Mouse (Mus musculus): Measurements from ENCODE around the gene Tnf. TPM values are rescaled to one million over a fixed set of nuclear protein-coding genes. Genes with fewer than 3 reads are reported as not detected.

The Tnf gene
- under 1 TPM; 0.23 to 0.36 TPM for total RNA-seq (2021)
- long read RNA-seq, experiment 1, result 0 reads
- long read RNA-seq, experiment 2, result 0 reads

- DNase-seq, result peak; percentile 51 to 69
Observed at GRCm38 (mm10) chr17:35201787-35202186, at the start of gene Tnf. TSS of gene Tnf (minus strand) at chr17:35202007.

DNA sequence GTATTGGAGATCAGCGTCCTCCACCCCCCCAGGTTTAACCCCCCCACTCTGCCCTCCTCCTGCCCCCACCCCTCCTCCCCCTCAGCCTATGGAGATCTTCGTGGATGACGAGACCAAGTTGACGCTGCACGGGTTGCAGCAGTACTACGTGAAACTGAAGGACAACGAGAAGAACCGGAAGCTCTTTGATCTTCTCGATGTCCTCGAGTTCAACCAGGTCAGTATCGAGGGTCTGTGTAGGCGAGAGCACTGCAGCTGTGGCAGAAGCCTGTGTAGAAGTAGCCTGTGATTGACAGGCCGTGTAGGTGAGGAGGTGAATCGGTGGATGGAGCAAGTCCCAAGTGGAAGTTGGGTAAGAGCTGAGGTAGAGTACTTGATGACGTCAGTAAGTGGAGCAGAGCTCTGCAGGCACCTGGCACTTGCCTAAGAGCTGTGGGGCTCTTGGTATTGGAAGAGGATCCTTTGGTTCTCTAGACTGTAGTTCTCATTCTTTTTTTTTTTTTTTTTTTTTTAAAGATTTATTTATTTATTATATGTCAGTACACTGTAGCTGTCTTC is 49.4 kb upstream of the Tnf start:
- no peak for DNase-seq

DNA sequence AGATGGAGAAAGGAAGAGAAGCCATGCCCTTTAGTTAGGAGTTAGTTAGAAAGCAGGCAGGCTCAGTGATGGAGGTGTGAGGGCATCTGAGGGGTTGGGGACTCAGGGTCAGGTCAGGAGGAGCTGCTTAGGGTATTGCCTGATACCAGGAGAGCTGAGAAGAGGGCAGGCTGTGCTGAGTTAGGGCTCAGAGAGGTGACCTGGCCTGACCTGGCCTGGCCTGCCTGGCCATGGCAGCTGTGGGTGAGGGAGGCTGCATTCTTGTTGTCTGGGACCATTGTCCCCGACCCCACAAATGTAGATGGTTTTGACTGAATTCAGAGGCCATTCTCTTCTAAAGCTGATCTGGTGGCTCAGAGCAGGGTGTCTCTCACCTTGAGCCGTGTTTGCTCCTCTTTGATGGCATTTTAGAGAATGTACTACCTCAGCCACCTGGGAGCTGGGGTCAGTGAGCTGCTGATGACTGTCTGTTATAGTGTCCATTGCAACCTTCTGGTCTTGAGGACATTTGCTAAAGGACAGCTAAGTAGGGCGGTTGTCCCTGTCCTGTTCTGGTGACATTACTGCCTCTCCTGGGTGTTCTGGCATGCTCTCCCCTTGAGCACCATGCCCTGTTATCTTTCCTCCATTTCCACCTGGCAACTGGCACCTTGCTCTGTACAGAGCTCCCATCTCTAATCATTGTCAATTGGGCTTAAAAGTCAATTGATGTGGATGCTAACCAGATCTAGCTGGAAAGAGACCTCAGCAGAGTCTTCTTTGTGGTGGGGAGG is 48.7 kb upstream of the Tnf start:
- DNase-seq, result no peak

DNA sequence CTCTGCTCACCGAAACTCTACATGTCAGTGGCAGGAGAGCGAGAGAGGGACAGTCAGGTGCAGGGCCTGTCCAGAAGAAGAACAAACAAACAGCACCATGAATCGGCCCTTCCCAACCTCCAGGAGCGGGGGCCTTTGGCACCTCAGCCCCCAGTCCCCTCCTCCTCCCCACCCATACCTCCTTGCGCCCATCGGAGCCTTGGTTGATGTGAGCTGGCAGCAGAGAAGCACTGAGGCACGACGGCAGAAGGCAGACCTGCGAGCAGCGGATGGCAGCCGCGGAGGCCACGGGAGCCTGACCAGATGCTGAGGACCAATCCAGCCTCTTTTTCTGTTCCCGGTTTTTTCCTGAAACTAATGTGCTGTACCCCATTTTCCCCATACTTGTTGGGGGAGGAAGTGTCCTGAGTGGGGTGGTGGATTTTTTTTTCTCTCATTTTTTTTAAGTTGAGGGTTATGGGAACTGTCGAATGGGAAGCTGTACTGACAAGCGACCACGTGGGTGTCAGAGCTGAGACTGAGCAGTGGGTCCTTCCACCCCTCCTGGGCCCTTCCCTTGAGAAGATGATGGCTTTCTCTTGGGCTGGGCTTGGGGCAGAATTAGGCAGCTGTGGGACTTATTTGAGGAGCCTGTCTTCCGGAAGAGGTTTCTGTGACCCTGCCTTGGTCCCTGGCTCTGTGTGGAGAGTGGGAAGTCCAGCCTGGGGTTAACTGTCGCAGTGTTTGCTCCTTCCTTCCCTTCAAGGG is 47.8 kb upstream of the Tnf start:
- no peak for DNase-seq

- no peak for DNase-seq
Observed at GRCm38 (mm10) chr17:35248986-35249385, 47.2 kb upstream of the Tnf start.

DNA sequence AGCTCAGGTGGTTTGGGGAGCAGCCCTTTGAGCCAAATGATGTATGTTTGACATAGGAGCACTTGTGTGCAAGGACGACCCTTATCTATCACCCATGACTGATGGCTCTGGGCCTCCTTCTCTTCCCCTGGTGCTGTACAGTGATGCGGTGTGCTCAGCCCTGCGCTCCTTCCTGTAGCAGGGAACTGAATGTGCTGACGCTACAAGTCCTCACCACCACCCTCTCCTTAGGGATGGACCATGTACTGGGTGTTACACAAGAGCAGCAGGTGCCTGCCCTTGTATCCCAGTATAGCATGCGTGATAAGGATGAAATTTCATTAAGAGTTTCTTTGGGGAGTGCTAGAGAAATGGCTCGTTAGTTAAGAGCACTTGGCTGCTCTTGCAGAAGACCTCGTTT is 45.3 kb upstream of the Tnf start:
- no peak for DNase-seq

DNA sequence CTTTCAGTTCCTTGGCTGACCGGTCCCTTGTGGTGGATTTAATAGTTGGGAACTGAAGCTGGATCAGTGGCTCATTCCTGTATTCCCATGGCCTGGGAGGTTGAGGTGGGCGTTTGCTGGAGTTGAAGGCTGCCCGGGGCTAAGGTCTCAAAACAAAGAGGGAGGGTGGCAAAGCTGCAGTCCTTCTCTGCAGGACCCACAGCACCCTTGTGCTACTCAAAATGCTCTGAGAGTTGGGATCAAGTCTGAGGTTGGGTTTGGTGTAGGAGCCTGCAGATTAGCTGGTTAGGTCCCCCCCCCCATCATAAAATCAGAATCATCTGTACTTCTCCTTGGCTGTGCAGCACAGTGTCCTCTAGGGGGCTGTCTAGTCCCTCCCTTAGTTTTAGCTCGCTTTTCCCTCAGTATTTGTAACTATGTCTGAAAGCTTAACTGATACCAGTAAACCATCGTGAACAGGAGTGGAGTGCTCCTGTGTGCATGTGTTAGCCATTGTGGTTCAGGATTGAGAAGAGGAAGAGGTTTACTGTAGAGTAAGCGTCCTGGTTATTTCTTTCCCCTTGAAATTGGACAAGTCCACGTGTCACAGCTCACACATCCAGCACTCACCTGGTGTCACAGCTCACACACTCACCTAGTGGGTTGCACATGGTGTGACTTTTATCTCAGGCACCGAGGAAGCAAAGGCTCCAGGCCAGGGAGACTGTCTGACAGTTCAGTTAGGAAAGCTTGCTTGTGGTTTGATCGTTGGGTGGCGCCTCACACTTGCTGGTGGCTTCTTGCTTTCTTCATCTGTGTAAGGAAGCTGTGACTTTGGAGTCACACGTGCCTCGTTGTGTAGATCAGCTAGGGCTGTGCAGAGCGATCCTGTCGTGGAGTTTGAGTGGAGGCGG is 44.2 kb upstream of the Tnf start:
- DNase-seq, result no peak

- no peak for DNase-seq
Observed at GRCm38 (mm10) chr17:35244999-35245398, 43.2 kb upstream of the Tnf start.

DNA sequence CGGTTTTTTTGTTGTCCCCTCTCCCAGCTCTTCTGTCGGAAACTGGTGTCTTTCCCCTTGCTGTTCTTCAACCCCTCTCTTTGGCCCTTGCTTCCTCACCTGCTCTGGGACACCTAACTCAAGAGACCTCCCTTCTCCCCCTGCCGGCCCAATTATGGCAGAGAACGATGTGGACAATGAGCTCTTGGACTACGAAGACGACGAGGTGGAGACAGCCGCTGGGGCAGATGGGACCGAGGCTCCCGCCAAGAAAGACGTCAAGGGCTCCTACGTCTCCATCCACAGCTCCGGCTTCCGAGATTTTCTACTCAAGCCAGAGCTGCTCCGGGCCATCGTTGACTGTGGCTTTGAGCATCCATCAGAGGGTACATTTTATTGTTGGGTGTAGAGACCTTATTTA is 41.3 kb upstream of the Tnf start:
- DNase-seq, result peak; percentile 48 to 53

- peak; percentile 76 to 80 for DNase-seq
Observed at GRCm38 (mm10) chr17:35242015-35242941, 40.5 kb upstream of the Tnf start.

DNA sequence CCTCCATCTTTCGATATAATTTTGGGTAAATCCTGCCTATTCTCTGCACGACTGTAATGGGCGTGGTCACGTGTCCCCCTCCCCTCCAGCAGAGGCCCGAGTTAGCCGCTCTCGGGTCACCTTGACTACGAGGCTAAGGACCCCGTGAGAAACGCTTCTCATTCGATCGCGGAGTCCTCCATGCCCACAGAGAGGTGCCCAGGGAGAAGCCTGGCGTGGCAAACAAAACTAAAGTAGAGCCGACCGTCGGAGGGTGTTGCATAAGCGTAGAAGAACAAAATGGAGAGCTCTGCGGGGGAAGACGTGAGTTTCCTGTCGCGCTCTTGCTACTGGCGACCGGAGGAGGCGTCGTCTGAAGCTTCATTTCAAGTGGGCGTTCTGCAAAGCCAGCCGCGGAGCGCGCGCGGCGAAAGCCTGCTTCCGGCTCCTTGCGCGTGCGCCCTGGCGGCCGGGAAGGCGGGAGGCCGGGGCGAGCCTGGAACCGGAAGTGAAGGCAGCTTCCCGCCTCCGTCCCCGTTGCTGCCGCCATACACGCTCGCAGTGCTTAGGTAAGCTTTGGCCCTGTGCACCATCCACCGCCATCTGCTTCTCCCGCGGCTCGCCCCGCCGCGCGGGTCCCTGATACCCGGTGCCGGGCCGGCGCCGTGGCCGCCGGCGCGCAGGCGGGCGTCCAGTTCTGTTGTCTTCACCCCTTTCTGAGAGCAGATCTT is 39.7 kb upstream of the Tnf start, which contains the start of gene Ddx39b:
Gene Ddx39b, plus strand, starts transcription at position 442 of the 710 bp plus-strand sequence.
- peak; percentile 97 to 98 for DNase-seq

GRCm38 (mm10) chr17:35240384-35241304 is 38.8 kb upstream of the Tnf start:
- DNase-seq, result no peak

DNA sequence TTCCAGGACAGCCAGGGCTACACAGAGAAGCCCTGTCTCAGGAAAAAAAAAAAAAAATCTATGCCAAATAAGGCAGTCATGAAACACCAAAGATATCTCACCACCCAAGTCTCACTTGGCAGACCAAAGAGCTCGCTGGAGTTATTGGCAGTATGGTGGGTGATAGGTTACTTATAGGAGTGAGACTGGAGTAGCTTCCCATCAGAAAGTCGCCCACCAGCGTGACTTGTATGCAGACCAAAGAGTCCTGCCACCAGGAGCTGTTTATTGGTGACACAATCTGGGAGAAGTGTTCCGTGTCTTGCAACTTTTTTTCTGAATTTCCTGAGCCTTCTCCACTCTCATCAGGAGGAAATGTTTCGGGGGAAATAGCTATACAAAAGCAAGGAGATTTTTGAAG is 37.9 kb upstream of the Tnf start:
- DNase-seq, result no peak

GRCm38 (mm10) chr17:35237504-35237903 is 35.7 kb upstream of the Tnf start:
- DNase-seq, result no peak

GRCm38 (mm10) chr17:35236996-35237395 is 35.2 kb upstream of the Tnf start:
- DNase-seq, result no peak

DNA sequence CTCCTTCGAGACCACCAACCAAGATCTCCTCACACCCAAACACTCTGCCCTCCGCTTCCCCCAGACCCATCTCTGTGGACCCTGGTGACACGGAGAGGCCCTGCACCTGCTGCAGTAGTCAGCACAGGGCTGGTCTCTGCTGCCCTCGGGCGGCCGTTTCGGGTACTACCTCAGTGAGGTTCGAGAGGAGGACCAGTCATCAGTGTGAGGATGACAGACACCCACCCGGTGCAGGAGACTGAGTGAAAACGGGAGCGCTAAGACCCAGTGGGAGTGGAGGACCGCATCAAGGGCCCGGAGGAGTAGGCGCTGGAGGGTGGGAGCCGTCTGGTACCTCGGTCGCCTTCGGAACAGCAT is 34.6 kb upstream of the Tnf start:
- peak; percentile 97 to 98 for DNase-seq

DNA sequence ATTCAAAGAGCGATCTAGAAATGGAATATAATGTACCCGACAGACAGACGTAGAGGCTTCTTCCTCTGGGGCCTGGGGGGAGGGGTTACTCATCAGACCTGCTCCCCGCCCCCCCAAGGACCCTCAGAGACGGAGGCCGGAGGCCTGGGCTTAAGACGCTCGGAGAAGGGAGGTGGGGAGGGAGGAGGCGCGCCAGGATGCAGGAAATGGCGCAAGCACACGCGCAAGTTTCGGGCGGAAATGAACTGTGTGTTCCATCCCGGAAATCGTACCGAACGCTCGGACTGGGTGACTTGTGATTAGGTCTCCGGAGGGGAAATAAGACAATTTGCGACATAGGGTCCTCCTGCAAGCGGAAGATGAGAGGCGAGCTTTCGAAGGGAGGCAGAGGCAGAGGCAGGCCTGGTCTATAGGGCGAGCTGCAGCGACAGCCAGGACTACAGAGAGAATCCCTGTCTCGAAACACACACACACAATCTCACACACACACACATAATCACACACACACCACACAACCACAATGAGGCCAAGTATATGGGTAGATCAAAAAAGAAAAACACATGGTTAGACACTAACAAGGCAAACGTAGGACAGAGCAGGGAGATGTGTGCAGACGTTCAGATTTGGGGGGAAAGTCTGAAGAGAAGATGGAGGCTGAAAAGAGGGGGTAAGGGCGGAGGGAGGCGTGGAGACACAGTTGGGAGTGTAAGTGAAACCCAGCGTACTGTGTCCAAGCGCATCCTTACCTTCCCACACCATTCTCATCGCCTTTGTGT is 34.0 kb upstream of the Tnf start, which contains the start of gene Nfkbil1:
Gene Nfkbil1, minus strand, starts transcription at position 179 of the 776 bp plus-strand sequence.
- peak; percentile 91 to 92 for DNase-seq

DNA sequence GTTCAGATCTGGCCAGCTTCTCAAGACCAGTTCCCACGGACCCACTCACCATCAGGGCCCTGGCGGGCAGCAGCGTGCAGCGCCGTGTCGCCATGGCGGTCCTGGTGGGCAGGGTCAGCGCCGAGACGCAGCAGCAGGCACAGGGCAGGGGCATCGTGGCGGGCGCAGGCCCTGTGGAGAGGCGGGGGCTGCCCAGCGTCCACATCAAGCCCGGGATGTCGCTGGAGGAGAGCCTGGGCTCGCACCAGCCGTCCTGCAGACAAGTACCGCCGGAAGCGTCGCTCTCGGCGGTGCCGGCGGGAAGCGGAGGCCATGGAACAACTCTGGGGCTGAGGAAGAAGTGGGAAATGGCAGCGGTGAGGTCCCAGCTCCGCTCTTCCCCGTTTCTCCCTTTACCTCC is 33.1 kb upstream of the Tnf start:
- DNase-seq, result peak; percentile 59 to 69
